Mouse (Mus musculus) adrenal gland, adult 2 months (tissue): Measurements from ENCODE around the gene Col17a1. TPM values are rescaled to one million over a fixed set of nuclear protein-coding genes. Genes with fewer than 3 reads are reported as not detected.

Experiments
- polyA plus RNA-seq: library from polyadenylated mRNA; depleted of rRNA; stranded (reverse); fragments of >200 nt; gene quantifications from 2 replicates; pipeline ENCODE4 v1.2.3, GENCODE M21; 2012; rRNA removed
- total RNA-seq, 2 experiments: library from RNA; stranded (reverse); gene quantifications; 2 replicates each; pipeline ENCODE4 v1.2.3; 2021

Col17a1 gene
- total and polyA plus RNA-seq, 3 experiments = 0.16 TPM; not detected in 2

Other genes with a start within 250 kb of the Col17a1 start
- 10 to 100 TPM; 68.2 to 90.0 TPM for gene Sh3pxd2a, start 227.7 kb downstream of the Col17a1 start, total RNA-seq
- 33.1 and 61.0 TPM in 2 replicates for gene Sh3pxd2a, start 227.7 kb downstream of the Col17a1 start, polyA plus RNA-seq
- 10 to 100 TPM in 1 of 2 experiments, 1 to 10 TPM in 1; 8.3 to 11.9 TPM for gene Stn1, start 154.6 kb downstream of the Col17a1 start, total RNA-seq
- gene Stn1, start 154.6 kb downstream of the Col17a1 start, polyA plus RNA-seq = 10.8 TPM in 2 replicates
- gene Slk, start 112.4 kb downstream of the Col17a1 start, total RNA-seq = 10 to 100 TPM; 35.6 to 44.1 TPM
- 2.7 and 3.1 TPM in 2 replicates for gene Slk, start 112.4 kb downstream of the Col17a1 start, polyA plus RNA-seq
- 10 to 100 TPM; 88.4 to 89.9 TPM for gene Sfr1, start 39.6 kb upstream of the Col17a1 start, total RNA-seq
- gene Sfr1, start 39.6 kb upstream of the Col17a1 start, polyA plus RNA-seq = 45.7 and 62.8 TPM in 2 replicates
- 100 to 1,000 TPM; 111 to 151 TPM for gene Gsto1, start 162.9 kb upstream of the Col17a1 start, total RNA-seq
- gene Gsto1, start 162.9 kb upstream of the Col17a1 start, polyA plus RNA-seq = 64.5 and 72.3 TPM in 2 replicates
- 1 to 10 TPM; 2.1 to 3.2 TPM for gene Gsto2, start 173.4 kb upstream of the Col17a1 start, total RNA-seq
- 0.37 and 0.61 TPM in 2 replicates for gene Gsto2, start 173.4 kb upstream of the Col17a1 start, polyA plus RNA-seq
- not detected for gene Cfap43, start 227.2 kb upstream of the Col17a1 start, total RNA-seq
- 0.06 TPM in 1 of 2 replicates, not detected in the other for gene Cfap43, start 227.2 kb upstream of the Col17a1 start, polyA plus RNA-seq
- gene Itprip, start 227.2 kb upstream of the Col17a1 start, total RNA-seq = 10 to 100 TPM; 18.5 to 19.0 TPM
- gene Itprip, start 227.2 kb upstream of the Col17a1 start, polyA plus RNA-seq = 9.8 and 12.8 TPM in 2 replicates
- gene Cfap58, start 245.6 kb upstream of the Col17a1 start, total RNA-seq = not detected
- gene Cfap58, start 245.6 kb upstream of the Col17a1 start, polyA plus RNA-seq = not detected in 2 replicates